Mouse (Mus musculus) thymus, postnatal 10 days (tissue): Measurements from ENCODE around the gene Hectd2.

Experiments
- DNase-seq, 2 experiments: peaks; one replicate each; pipeline ENCODE4 v3.0.0; 2021; ENCODE audit warnings: low spot score in 2 of 2

The Hectd2 gene

DNA sequence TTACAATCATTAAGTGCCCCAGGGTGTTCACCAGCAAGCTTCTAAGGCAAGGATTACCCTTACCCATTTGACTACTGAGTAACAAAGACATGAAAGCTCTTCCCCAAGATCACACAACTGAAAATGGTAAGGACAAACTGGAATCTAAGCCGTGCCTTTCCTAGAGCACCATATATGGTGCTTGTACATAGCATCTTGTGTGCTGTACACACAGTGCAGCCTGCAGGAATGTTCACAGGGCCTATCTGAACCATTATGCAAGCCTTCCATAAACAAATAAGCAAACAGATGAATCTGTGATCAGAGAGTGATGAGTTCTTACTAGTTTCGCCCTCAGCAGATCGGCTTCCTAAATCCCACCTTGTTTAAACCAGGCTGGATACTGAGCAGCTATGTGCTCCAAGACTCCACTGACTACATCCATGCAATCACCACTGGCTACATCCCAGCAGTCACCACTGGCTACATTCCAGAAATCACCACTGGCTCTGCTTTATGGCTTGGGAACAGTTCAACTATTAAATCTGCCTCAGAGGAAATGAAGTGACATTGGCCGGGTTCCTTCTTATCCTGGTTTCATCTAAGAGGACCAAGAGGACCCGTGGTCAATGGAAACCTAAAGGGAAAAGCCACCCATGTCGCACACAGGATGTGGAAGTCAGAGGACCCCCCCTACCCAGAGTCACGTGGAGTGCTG is 91.8 kb downstream of the Hectd2 start:
- DNase-seq = no peak

DNA sequence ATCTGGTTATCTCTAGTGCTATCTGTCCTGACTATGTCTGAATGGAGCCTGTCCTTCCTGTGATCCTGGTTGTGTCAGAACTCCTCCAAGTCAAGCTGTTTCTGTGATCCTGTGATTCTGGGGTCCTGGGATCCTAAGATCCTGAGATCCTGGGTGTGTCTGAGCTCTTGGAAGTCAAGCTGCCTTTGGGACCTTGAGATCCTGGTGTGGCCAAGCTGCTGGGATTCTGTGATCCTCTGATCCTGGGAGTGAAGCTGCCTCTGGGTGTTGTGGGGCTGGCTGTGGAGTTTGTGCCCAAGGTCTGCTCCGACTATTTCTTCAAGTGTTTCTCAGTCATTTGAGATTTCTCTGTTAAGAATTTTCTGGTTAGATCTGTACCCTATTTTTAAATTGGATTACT is 98.2 kb downstream of the Hectd2 start:
- DNase-seq = no peak

DNA sequence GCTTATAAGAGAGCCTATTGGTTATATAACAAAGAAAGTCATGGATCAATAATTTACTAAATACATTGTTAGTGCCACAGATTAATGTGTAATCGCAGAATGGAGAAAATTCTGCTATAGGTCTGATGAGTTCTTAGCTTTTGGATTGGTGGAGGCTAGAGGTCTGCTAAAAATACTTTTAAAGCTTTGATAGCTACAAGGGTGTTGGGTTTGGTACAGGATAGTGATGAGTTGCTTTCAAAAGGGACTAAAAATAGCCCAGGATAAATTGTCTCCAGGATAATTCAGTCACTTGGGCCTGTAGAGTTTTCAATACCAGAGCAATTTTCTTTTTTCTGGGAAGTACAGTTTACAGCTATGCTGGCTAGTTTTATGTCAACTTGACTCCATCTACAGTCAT is 108.3 kb downstream of the Hectd2 start:
- no peak for DNase-seq

DNA sequence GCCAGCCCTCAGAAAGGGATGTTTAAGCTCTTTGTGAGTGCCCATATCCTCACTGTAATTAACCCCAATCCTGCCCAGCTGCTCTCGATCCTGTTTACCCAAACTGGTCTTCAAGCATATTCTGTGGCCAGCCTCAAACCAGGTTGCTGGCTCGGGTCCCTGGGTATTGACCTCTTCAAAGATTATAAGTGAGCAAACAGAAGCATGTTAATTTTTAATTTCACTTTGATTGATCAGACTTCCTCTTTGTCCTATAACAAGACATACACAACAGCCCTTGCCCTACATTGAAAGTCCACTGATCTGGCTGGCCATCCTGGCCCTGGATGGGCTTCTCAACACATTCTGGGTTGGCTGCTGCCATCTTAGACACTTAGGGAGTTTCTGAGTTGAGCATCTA is 109.5 kb downstream of the Hectd2 start:
- DNase-seq = no peak

DNA sequence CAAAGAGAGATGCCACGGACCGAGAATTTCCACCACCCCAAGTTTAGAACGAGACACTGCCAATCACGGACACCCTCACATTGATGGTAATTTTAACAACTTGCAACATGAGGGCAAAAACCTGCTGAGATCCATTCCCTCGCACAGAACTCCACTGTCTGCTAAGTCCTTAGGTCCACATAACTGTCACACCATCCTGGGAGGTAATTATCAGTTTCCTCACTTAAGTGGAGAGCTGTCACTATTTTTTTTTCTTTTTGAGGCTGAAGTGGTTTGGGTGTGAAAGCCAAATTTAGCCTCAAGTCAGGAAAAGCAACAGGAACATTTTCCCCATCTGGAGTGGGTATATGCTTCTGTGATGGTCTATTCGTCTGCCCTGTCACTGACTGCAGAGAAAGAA is 110.0 kb downstream of the Hectd2 start:
- no peak for DNase-seq

DNA sequence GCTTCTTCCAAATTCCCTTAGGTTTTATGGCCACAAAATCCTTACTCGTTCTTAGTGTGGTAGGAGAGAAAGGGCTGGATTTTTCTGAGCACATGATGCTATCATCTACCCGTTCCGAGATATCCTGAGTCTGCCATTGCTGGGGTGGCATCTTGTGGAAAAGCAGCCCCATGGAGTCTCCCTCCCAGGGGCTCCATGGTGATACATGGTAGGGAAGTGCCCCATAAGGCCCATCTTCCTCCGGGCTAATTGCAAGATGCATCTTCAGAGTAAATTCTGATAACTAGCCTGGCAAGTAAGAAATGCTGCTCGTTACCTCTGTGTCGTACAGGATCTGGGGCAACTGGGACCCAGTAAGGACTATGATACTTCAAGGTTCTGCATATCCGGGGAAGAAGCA is 110.8 kb downstream of the Hectd2 start:
- DNase-seq = no peak

DNA sequence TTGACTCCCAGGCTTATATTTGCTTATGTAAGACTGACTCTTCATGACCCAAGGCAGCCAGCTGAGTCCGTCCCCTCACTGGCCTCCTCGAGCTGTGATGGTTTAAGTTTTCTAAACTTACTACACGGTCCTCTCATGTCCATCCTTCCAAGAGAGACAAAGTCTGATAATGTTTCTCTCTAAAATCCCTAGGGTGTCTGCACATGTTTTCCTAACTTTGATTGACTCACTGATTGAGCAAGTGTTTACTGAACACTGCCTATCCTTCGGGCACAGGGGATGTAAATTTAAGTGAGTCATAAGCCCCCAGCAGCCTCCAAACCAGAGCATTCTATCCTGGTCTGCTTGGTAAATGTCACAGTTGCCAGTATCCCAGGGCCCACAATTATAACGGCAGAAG is 111.2 kb downstream of the Hectd2 start:
- DNase-seq = no peak

DNA sequence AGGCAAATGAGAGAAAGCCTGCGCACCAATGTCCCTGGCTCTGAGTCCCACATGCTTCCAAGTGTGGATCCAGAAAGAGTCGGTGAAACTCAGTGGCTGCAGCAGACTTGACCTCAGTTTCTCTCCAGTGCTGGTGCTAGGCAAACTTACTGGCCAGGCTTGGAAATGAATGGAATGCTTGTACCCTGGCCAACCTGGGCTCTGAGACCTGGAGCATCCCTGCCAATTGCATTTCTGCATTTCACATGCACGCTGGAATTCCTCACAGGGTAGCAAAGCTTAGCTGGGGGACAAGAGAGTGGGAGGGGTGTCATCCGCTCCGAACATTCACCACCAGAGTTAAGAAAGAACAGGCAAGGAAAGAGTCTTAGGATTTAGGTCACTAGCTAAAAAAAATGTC is 112.0 kb downstream of the Hectd2 start:
- DNase-seq = no peak

DNA sequence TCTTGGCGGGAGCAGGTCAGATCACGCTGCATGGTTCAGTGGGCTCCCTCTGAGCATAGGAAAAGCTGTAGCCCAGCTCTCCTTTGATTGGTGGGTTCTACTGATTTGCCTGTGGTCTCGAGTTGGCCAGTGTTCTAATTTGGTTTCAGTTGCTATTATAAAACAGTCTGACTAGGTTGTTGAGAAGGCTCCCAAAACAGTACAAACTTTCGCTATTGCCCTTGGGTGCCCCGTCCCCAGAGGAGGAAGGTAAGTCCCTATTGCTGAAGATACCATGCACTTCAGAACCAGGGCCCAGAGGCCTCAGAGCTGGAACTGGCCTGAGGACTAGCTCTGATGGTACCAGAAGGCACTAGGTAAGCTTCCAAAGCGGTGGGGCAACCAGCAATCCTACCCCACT is 112.9 kb downstream of the Hectd2 start:
- DNase-seq = no peak

DNA sequence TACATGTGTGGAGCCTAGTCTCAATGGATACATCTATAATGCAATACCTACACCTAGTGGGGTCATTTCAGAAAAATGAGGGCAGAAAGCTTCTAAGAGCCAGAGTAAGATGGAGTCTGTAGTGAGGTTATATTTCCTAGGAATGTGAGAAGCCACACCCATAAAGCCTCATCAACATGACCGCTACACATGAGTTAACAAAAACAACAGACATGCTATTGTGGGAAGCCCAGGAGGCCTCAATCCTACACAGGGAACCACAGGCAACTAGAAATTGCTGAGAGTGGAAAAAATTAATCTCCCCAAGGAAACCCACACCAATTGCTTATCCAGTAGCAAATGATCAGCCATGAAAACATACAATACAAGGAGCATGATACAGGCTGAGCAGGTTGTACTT is 113.7 kb downstream of the Hectd2 start:
- DNase-seq = no peak

DNA sequence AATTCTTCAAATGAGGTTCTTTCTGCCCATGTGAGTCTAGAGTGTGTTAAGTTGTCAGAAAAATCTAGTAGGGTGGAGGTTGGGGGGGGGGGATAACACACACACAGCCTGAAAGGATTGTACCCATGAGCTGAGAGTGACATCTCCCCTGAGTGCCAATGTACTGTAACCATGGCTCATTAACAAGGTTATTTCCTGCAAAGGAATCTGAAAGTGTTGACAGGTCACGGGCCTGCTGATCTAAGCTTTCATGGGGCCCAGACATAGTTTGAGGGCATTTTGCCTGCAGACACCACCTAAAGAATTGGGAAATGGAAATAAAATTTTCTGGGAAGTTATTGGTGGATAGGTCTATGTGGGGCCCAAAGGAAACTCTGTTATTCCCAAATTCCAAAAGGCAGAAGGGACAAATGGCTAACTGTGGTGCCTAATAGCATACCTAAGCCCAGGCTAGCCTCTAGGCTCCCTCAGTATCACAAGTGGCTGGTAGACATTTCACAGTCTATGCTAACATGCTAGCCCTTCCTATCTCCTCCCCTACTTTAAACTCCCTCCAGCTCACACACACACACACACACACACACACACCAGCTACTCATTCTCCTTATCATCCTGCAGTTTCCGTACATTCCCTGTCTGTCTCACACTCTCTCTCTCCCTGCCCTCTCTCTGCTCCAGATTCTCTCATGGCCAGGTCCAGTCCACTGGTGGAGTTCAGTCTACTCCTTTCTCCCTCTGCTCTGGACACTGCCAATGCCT is 114.6 kb downstream of the Hectd2 start:
- no peak for DNase-seq

DNA sequence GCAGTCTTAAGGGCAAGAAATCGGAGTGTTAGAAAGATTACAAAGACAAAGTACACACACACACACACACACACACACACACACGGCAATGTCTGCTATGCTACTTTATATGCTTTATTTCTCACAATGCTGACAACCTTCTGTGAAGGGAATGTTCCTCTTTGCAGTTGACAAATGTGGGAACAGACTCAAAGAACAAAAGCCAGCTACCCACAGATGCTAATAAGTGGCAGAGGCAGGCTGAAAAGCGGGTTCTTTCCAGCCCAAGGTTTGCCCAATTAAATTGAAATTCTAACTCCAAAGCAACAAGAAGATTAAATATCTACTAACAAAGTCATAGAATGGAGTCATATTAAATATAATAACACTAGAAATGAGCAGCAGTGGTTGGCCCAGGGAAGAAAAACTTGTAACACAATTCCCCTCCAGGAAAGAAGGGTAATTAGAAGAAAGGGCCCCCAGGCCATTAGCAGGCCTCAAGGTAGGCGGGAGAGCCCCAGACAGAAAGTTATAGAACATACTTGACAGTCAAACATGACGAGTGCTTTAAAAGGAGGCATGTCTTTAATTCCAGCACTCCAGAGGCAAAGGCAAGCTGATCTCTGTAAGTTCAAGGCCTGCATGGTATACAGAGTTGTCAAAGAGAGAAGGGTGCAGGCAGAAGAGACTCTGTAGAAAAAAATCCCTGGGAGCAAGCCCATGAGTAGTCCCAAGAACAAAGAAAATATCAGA is 115.4 kb downstream of the Hectd2 start:
- DNase-seq = no peak
